Mouse (Mus musculus): ENCODE data around the gene Myl9. TPM values are rescaled to one million over a fixed set of nuclear protein-coding genes. Genes with fewer than 3 reads are reported as not detected.
"Not testable (repeated sequence)": the region's sequence is repeated elsewhere in the genome, so short reads cannot be mapped to it uniquely, and the experiment has no call there.

The Myl9 gene
- total RNA-seq, 2 experiments from 2014 or later: 13.2 to 15.3 TPM

- no peak for DNase-seq (ENCODE audit: low spot score in 2 of 2)
These were observed 8.1 kb downstream of the Myl9 start for GRCm38 (mm10) chr2:156783349-156783728.

GRCm38 (mm10) chr2:156784016-156784585 lies 8.9 kb downstream of the Myl9 start:
- DNase-seq (ENCODE audit: low spot score in 2 of 2): no peak

GRCm38 (mm10) chr2:156784891-156785290 lies 9.7 kb downstream of the Myl9 start:
- no peak for DNase-seq (ENCODE audit: low spot score in 2 of 2)

- DNase-seq (ENCODE audit: low spot score in 2 of 2): not testable (repeated sequence)
These were observed 11.1 kb downstream of the Myl9 start for GRCm38 (mm10) chr2:156786369-156786768.

GRCm38 (mm10) chr2:156787090-156787775 lies 12.0 kb downstream of the Myl9 start:
- no peak for DNase-seq (ENCODE audit: low spot score in 2 of 2)

- DNase-seq (ENCODE audit: low spot score in 2 of 2): no peak
These were observed 12.5 kb downstream of the Myl9 start for GRCm38 (mm10) chr2:156787776-156788105.

GRCm38 (mm10) chr2:156788836-156789235 lies 13.6 kb downstream of the Myl9 start:
- no peak for DNase-seq (ENCODE audit: low spot score in 2 of 2)

GRCm38 (mm10) chr2:156798516-156798915 lies 23.3 kb downstream of the Myl9 start:
- DNase-seq (ENCODE audit: low spot score in 2 of 2): no peak

GRCm38 (mm10) chr2:156801045-156801444 lies 25.8 kb downstream of the Myl9 start:
- DNase-seq (ENCODE audit: low spot score in 2 of 2): no peak

GRCm38 (mm10) chr2:156802116-156802515 lies 26.9 kb downstream of the Myl9 start:
- DNase-seq (ENCODE audit: low spot score in 2 of 2): not testable (repeated sequence)

- DNase-seq (ENCODE audit: low spot score in 2 of 2): no peak
These were observed 28.6 kb downstream of the Myl9 start for GRCm38 (mm10) chr2:156803698-156804372.

GRCm38 (mm10) chr2:156804589-156804988 lies 29.4 kb downstream of the Myl9 start:
- DNase-seq (ENCODE audit: low spot score in 2 of 2): no peak

GRCm38 (mm10) chr2:156806886-156807285 lies 31.7 kb downstream of the Myl9 start:
- DNase-seq (ENCODE audit: low spot score in 2 of 2): no peak

GRCm38 (mm10) chr2:156809579-156809978 lies 34.4 kb downstream of the Myl9 start:
- DNase-seq (ENCODE audit: low spot score in 2 of 2): peak; percentile 43 to 63

- no peak for DNase-seq (ENCODE audit: low spot score in 2 of 2)
These were observed 35.5 kb downstream of the Myl9 start for GRCm38 (mm10) chr2:156810716-156811115.

- DNase-seq (ENCODE audit: low spot score in 2 of 2): no peak
These were observed 36.3 kb downstream of the Myl9 start for GRCm38 (mm10) chr2:156811556-156811955.

GRCm38 (mm10) chr2:156814344-156814801 lies 39.2 kb downstream of the Myl9 start:
- no peak for DNase-seq (ENCODE audit: low spot score in 2 of 2)

- no peak for DNase-seq (ENCODE audit: low spot score in 2 of 2)
These were observed 39.7 kb downstream of the Myl9 start for GRCm38 (mm10) chr2:156814893-156815292.

- no peak for DNase-seq (ENCODE audit: low spot score in 2 of 2)
These were observed 40.2 kb downstream of the Myl9 start for GRCm38 (mm10) chr2:156815412-156815811.

GRCm38 (mm10) chr2:156816116-156816515 lies 40.9 kb downstream of the Myl9 start:
- DNase-seq (ENCODE audit: low spot score in 2 of 2): no peak

GRCm38 (mm10) chr2:156825128-156825527 lies 49.9 kb downstream of the Myl9 start:
- DNase-seq (ENCODE audit: low spot score in 2 of 2): not testable (repeated sequence)
